Mouse (Mus musculus): ENCODE data around the gene Trappc3.

The Trappc3 gene

GRCm38 (mm10) chr4:126251655-126252254, 10.4 kb upstream of the Trappc3 start:
- no peak for DNase-seq (ENCODE audit: low spot score in 2 of 2)

GRCm38 (mm10) chr4:126252411-126253237, 9.5 kb upstream of the Trappc3 start:
- no peak for DNase-seq (ENCODE audit: low spot score in 2 of 2)

- DNase-seq (ENCODE audit: low spot score in 2 of 2), result no peak
Measured at GRCm38 (mm10) chr4:126253637-126254272, 8.4 kb upstream of the Trappc3 start.

- peak in 1 of 2 experiments; percentile 78 for DNase-seq (ENCODE audit: low spot score in 2 of 2)
Measured at GRCm38 (mm10) chr4:126254315-126255112, 7.6 kb upstream of the Trappc3 start.

GRCm38 (mm10) chr4:126255113-126256001, 6.8 kb upstream of the Trappc3 start:
- no peak for DNase-seq (ENCODE audit: low spot score in 2 of 2)

- peak; percentile 84 to 88 for DNase-seq (ENCODE audit: low spot score in 2 of 2)
Measured at GRCm38 (mm10) chr4:126256131-126256791, 5.9 kb upstream of the Trappc3 start, which contains the start of gene Map7d1. Gene Map7d1, minus strand, starts transcription at chr4:126256343.

- DNase-seq (ENCODE audit: low spot score in 2 of 2), result no peak
Measured at GRCm38 (mm10) chr4:126256967-126257881, 4.9 kb upstream of the Trappc3 start.

- no peak for DNase-seq (ENCODE audit: low spot score in 2 of 2)
Measured at GRCm38 (mm10) chr4:126259063-126259462, 3.1 kb upstream of the Trappc3 start.

- no peak for DNase-seq (ENCODE audit: low spot score in 2 of 2)
Measured at GRCm38 (mm10) chr4:126259523-126260160, 2.5 kb upstream of the Trappc3 start.

GRCm38 (mm10) chr4:126260520-126261201, 1.5 kb upstream of the Trappc3 start:
- no peak for DNase-seq (ENCODE audit: low spot score in 2 of 2)

- DNase-seq (ENCODE audit: low spot score in 2 of 2), result no peak
Measured at GRCm38 (mm10) chr4:126261266-126261665, 859 bp upstream of the Trappc3 start.

- peak in 1 of 2 experiments; percentile 53 for DNase-seq (ENCODE audit: low spot score in 2 of 2)
Measured at GRCm38 (mm10) chr4:126261675-126262074, 450 bp upstream of the Trappc3 start.

- no peak for DNase-seq (ENCODE audit: low spot score in 2 of 2)
Measured at GRCm38 (mm10) chr4:126269292-126269691, 7.2 kb downstream of the Trappc3 start.

GRCm38 (mm10) chr4:126273753-126274152, 11.6 kb downstream of the Trappc3 start:
- no peak for DNase-seq (ENCODE audit: low spot score in 2 of 2)

- no peak for DNase-seq (ENCODE audit: low spot score in 2 of 2)
Measured at GRCm38 (mm10) chr4:126275081-126275480, 13.0 kb downstream of the Trappc3 start.

GRCm38 (mm10) chr4:126275681-126276131, 13.6 kb downstream of the Trappc3 start:
- no peak for DNase-seq (ENCODE audit: low spot score in 2 of 2)

- DNase-seq (ENCODE audit: low spot score in 2 of 2), result no peak
Measured at GRCm38 (mm10) chr4:126277906-126278564, 15.9 kb downstream of the Trappc3 start.
